Mouse (Mus musculus) midbrain, embryonic 13.5 days (tissue): ENCODE measurements around the gene Eif5a. TPM values are rescaled to one million over a fixed set of nuclear protein-coding genes. Genes with fewer than 3 reads are reported as not detected.
"Not testable (repeated sequence)": the region's sequence is repeated elsewhere in the genome, so short reads cannot be mapped to it uniquely, and the experiment has no call there.

ENCODE experiments used
- ATAC-seq: fragments of 200-750 bp; cut with Nextera tagmentation; 2 replicates; pipeline ENCODE4 v1.8.0; 2017; ENCODE audit warnings: mild to moderate bottlenecking, moderate TSS enrichment, moderate library complexity
- H3K27ac ChIP-seq: fragments of 300-500 bp; sonication (generic); 2 replicates; pipeline ENCODE4 v1.5.1; 2015; ENCODE audit warnings: inconsistent platforms, mild to moderate bottlenecking, moderate library complexity
- H3K27me3 ChIP-seq: fragments of 300-500 bp; sonication (generic); 2 replicates; pipeline ENCODE4 v1.6.1; 2015; ENCODE audit warnings: mild to moderate bottlenecking, inconsistent platforms
- H3K36me3 ChIP-seq: fragments of 300-500 bp; sonication (generic); 2 replicates; pipeline ENCODE4 v1.6.1; 2015; ENCODE audit warnings: mild to moderate bottlenecking, inconsistent platforms
- H3K4me1 ChIP-seq: fragments of 300-500 bp; sonication (generic); replicated peaks from 2 replicates; pipeline ENCODE4 v1.6.1; 2015; ENCODE audit warnings: inconsistent platforms
- H3K4me2 ChIP-seq: fragments of 300-500 bp; sonication (generic); replicated peaks from 2 replicates; pipeline ENCODE4 v1.6.1; 2015; ENCODE audit warnings: moderate library complexity, mild to moderate bottlenecking, inconsistent platforms
- H3K4me3 ChIP-seq: fragments of 300-500 bp; sonication (generic); replicated peaks from 2 replicates; pipeline ENCODE4 v1.5.1; 2015; ENCODE audit warnings: mild to moderate bottlenecking, inconsistent platforms
- H3K9ac ChIP-seq: fragments of 300-500 bp; sonication (generic); replicated peaks from 2 replicates; pipeline ENCODE4 v1.6.1; 2015; ENCODE audit warnings: mild to moderate bottlenecking, inconsistent platforms
- H3K9me3 ChIP-seq: fragments of 300-500 bp; sonication (generic); 2 replicates; pipeline ENCODE4 v1.6.1; 2016; ENCODE audit warnings: mild to moderate bottlenecking, inconsistent platforms
- WGBS: fragments of 180-500 bp; shearing (Covaris S2); methylation state at CpG from one replicate; pipeline ENCODE4 v1.1.7; 2015; 5-methylcytosine and 5-hydroxymethylcytosine counted together
- polyA plus RNA-seq: library from polyadenylated mRNA; unstranded; fragments of >200 nt; fragmentation: Nextera tagmentation; extraction: Ambion mirVana; gene quantifications from 2 replicates; pipeline ENCODE4 v1.2.1, GENCODE M21; 2015

The Eif5a gene
- polyA plus RNA-seq, 1 experiment from 2014 or later: 1,188 TPM

GRCm38 (mm10) chr11:69917379-69917948, 4.3 kb downstream of the Eif5a start:
- ATAC-seq: no peak
- no peaks in the 10 kb centered on the region for H3K9me3 ChIP-seq
- peaks cover 55% of the 10 kb centered on the region for H3K36me3 ChIP-seq
- H3K4me1 ChIP-seq: peaks cover 57% of the 10 kb centered on the region
- no peak overlapping the region for H3K4me2 ChIP-seq
- H3K4me3 ChIP-seq: no peak overlapping the region
- WGBS: 85% methylated on average over 8 of the region's 8 CpGs
- H3K9ac ChIP-seq: no peak overlapping the region
- H3K27ac ChIP-seq: no peak overlapping the region
- H3K27me3 ChIP-seq: no peaks in the 10 kb centered on the region

DNA sequence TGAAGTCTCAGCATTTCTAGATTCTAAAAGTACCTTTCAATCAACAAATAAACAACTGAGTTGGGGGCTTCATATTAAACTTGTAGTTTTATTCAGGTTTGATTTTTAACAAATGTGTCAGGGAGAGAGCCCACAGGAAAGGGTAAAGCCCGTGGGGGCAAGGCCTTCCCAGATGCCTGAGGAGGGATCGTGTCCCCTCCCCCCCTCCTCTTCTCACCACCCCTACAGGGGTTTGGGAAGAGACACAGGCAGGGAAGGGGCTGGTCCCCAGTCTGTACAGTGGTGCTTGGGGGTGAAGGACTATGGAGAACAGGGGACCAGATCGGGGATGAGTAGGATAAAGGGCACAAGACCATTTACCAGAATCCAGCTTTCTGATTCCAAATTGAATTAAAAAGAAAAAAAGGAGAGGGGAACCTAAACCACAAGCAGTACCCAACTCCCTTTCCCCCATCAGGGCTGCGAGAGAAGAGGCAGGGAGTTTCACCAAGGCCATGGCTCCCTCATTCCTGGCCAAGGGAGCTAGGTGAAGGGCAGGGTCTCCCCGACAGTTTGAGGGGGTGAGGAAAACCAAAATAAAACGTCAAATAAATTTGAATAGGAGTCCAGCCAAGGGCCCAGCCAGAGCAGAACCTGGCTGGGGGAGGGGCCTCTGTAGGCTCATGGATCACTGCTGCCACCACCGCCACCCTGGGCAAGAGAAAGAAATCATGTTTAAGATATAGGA, 4.9 kb downstream of the Eif5a start:
- H3K9me3 ChIP-seq, H3K27me3 ChIP-seq, ATAC-seq, H3K27ac ChIP-seq, H3K4me3 ChIP-seq, H3K4me2 ChIP-seq, H3K9ac ChIP-seq: not testable (repeated sequence)
- WGBS: 63% methylated on average over 7 of the region's 7 CpGs
- H3K4me1 ChIP-seq: peaks cover 53% of the 10 kb centered on the region
- H3K36me3 ChIP-seq: peaks cover 61% of the 10 kb centered on the region

DNA sequence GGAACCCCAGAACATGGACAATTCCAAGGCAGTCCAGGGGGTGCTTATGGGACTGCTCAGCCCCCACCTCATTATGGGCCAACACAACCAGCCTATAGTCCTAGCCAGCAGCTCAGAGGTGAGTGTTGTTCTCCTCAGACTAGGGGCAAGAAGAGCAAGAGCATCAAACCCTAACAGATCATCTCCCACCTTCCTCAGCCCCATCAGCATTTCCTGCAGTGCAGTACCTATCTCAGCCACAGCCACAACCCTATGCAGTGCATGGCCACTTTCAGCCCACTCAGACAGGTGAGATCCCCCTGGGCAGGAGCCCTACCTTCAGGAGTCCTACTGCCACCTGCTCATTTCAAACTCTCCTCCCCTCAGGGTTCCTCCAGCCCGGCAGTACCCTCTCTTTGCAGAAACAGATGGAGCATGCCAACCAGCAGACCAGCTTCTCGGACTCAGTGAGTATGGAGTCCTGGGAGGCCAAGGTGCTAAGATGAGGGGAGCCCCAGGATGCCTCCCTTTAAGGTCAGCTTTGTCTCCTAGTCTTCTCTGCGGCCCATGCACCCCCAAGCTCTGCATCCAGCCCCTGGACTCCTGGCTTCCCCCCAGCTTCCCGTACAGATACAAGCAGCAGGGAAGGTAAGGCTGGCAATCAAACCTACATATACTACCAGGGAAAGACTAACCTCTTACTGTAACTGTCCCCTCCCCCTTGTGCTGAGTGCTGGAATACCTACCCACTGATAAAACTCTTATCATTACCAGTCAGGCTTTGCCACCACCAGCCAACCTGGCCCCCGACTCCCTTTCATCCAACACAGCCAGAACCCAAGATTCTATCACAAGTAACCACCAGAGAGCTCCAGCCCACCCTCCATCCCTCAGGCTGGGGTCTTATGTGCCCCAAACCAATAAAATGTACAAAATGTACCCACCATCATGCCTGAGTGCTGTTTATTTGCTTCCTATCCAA, 5.8 kb downstream of the Eif5a start:
- no peak overlapping the region for H3K9ac ChIP-seq
- no peaks in the 10 kb centered on the region for H3K27me3 ChIP-seq
- no peak for ATAC-seq
- H3K4me3 ChIP-seq: peak overlapping the region; percentile 94
- 76% methylated on average over 5 of the region's 5 CpGs for WGBS
- H3K9me3 ChIP-seq: no peaks in the 10 kb centered on the region
- H3K4me2 ChIP-seq: peak overlapping the region; percentile 100; the same call in 1 of the 2 replicates
- H3K27ac ChIP-seq: no peak overlapping the region
- peaks cover 70% of the 10 kb centered on the region for H3K36me3 ChIP-seq
- peaks cover 53% of the 10 kb centered on the region for H3K4me1 ChIP-seq

DNA sequence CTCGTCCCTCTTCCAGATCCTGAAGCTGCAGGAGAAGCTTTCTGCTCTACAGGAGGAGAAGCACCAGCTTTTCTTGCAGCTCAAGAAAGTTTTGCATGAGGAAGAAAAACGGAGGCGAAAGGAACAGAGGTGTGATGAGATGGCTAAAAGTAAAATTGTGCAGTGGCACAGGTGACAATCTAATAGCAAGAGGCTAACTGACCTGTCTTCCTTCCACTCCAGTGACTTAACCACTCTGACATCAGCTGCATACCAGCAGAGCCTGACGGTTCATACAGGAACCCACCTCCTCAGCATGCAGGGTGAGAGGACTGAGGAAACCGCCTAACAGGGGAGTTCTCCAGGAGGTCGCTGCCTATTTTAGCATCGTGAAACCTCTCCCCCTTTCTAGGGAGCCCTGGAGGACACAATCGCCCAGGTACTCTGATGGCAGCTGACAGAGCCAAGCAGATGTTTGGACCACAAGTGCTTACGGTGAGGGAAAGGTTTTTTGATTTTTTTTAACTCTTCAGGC, 6.8 kb downstream of the Eif5a start:
- Histone ChIP-seq H3K36me3 (peaks cover 79% of the 10 kb centered on the region), H3K27me3 (no peaks in the 10 kb centered on the region), H3K4me1 (peaks cover 50% of the 10 kb centered on the region), H3K9me3 (no peaks in the 10 kb centered on the region), H3K4me2 (peak overlapping the region; percentile 100), H3K4me3 (peak overlapping the region; percentile 94), H3K27ac (no peak overlapping the region), H3K9ac (peak overlapping the region; percentile 94)
- ATAC-seq: no peak
- 41% methylated on average over 9 of the region's 9 CpGs for WGBS

DNA sequence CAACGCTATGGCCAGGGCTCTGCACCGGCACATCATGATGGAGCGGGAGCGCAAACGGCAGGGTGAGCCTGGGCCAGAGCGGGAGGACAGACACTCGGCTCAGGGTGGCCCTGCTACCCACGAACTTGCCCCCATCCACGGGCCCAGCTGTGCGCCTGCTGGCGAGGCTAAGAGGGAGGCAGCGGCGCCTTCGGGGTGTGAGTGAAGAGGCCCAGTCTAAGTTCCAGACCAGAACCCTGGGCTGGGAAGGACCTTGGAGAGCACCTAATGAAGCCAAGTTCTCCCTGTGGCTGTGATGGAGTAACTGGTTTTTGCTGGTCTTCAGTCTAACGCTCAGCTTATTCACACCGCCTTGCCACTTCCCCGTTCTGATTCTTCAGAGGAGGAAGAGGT, 7.4 kb downstream of the Eif5a start:
- no peak for ATAC-seq
- Histone ChIP-seq H3K36me3 (peaks cover 85% of the 10 kb centered on the region), H3K9me3 (no peaks in the 10 kb centered on the region), H3K27ac (peak overlapping the region; percentile 89), H3K9ac (peak overlapping the region; percentile 94), H3K4me3 (peak overlapping the region; percentile 94), H3K27me3 (no peaks in the 10 kb centered on the region), H3K4me2 (peak overlapping the region; percentile 100), H3K4me1 (peaks cover 43% of the 10 kb centered on the region)
- 2% methylated on average over 17 of the region's 17 CpGs for WGBS

DNA sequence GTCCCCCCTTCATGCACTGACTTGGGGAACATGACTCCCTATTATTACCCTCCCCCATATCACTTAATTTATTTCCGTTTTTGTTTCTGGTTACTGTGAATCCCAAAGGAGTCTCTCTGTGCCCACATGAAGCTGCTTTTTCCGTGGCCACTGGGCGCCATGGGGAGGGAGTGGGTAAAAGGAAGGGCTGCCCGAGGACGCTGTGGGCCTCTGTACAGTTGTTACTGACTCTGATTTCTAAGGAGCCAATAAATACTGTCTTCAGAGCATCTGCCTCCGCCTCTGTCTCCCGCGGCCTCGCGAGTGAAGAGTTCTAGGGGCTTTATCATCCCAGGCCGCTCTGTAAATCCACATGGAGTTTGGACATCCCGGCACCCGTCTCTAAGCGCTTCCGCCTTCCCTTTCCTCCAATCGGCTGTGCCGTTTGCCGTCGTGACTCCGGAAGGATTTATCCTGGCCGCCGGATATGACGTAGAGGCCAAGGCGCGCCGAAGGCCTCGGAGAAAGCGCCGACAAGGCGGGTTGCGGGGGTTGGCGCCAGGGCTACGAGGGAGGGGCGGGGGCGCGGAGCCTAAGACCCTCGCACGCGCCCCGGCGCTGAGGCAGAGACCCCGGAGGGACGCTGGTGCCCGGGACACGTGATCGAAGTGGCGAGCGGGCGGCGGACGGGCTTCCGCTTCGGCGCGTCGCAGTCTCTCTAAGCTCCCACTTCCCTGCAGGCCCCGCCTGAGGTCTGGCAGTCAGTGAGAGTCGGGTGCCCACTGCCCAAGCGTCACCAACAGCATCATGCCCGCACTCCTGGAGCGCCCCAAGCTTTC, 8.0 kb downstream of the Eif5a start, which contains the start of gene Gps2:
Gps2 (plus strand) TSS at position 335 of the 818 bp plus-strand sequence.
- 2% methylated on average over 54 of the region's 61 CpGs for WGBS

DNA sequence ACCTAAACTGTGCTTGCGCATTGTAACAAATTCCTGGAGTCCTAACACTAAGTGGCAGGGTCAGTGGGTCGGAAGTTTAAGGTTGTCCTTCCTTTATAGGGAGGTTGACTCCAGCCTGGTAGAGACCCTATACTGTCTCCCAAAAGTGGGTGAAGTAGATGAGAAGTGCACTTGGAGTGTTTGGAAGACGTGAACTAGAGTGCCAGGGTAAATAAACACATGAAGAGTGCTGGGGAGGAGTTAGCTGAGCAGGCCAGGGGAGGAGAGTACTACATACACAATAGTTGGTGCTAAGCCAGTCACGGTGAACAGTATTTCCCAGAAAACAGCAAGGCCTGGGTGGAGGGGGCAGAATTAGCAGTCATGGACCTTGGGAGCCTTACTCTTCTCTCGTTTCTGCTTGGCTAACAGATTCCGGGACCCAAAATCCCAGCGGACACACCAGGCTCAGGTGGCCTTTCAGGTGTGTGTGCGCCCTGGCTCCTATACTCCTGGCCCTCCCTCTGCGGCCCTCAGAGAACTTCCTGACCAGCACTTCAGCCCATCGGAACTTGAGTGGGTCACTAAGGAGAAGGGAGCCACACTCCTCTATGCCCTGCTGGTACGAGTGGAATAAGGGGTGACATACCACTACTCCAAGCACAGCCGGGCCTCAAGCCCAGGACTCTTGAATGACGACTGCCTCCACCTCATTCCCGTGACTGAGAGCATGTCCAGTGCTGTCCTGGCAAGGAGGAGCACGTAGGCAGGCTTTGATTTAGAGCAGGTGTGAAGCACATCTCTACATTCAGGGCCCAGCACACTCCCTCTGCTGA, 8.8 kb downstream of the Eif5a start:
- Histone ChIP-seq H3K4me3 (peak overlapping the region; percentile 94), H3K4me2 (peak overlapping the region; percentile 100), H3K9me3 (no peaks in the 10 kb centered on the region), H3K27me3 (no peaks in the 10 kb centered on the region), H3K4me1 (peaks cover 33% of the 10 kb centered on the region), H3K27ac (0 out of 2 replicates have a peak overlapping the region, but pooled peaks have one; percentile 89), H3K36me3 (peaks cover 87% of the 10 kb centered on the region), H3K9ac (peak overlapping the region; percentile 42; the same call in 1 of the 2 replicates)
- 81% methylated on average over 15 of the region's 15 CpGs for WGBS
- peak; percentile 40 for ATAC-seq

More for the DNA sequence above, 8.0 kb downstream of the Eif5a start, which contains the start of gene Gps2:
- Histone ChIP-seq H3K4me1 (peaks cover 37% of the 10 kb centered on the region), H3K9ac (peak within 1 kb of the TSS; percentile 94), H3K36me3 (peaks cover 87% of the 10 kb centered on the region), H3K4me2 (peak within 1 kb of the TSS; percentile 100), H3K27me3 (no peaks in the 10 kb centered on the region), H3K27ac (peak within 1 kb of the TSS; percentile 89), H3K4me3 (peak within 1 kb of the TSS; percentile 94), H3K9me3 (no peaks in the 10 kb centered on the region)
- peak; percentile 90 for ATAC-seq

DNA sequence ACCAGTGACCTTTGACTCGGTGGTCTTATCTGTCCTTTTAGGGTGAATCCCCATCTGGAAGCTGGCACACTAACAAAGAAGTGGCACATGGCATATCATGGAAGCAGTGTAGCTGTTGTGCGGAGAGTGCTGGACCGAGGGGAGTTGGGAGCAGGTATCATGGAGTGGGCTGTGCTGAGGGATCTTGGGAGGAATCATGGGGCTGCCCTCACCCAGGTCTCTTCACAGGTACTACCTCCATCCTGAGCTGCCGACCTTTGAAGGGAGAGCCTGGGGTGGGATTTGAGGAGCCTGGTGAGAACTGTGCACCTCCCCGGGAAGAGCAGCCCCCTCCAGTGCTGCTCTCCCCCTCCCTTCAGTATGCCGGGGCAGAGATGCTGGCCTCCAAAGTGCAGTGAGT, 10.1 kb downstream of the Eif5a start:
- Histone ChIP-seq H3K4me1 (peaks cover 33% of the 10 kb centered on the region), H3K9me3 (no peaks in the 10 kb centered on the region), H3K4me3 (no peak overlapping the region), H3K27me3 (no peaks in the 10 kb centered on the region), H3K9ac (no peak overlapping the region), H3K4me2 (no peak overlapping the region), H3K36me3 (peaks cover 87% of the 10 kb centered on the region), H3K27ac (no peak overlapping the region)
- no peak for ATAC-seq
- WGBS: 97% methylated on average over 6 of the region's 6 CpGs

DNA sequence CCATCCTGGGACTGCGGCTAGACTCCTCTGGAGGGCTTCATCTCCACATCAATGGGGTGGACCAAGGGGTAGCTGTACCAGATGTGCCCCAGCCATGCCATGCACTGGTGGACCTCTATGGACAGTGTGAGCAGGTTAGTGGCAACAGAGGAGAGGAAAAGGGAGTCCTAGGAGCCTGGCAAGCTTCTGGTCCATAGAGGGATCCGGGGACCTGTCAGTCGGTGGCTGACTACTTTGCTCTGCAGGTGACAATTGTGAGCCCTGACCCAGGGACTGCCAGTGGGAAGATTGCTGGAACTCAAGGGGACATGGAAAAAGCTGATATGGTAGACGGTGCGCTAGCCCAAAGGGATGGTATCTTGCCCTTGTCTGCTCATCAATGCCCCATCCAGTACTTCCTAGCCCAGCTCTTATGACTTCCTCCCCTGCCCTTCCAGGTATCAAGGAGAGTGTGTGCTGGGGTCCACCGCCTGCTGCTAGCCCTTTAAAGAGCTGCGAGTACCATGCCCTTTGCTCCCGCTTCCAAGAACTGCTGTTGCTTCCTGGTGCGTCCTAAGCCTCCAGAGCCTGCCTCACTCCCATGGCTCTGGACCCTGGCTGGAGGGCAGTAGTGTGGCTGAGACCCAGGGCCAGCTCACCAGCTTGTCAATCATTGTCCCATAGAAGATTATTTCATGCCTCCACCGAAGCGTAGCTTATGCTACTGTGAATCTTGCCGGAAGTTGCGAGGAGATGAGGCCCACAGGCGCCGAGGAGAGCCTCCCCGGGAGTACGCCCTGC, 10.8 kb downstream of the Eif5a start:
- Histone ChIP-seq H3K4me3 (no peak overlapping the region), H3K36me3 (peaks cover 87% of the 10 kb centered on the region), H3K4me1 (peaks cover 28% of the 10 kb centered on the region), H3K9ac (no peak overlapping the region), H3K9me3 (no peaks in the 10 kb centered on the region), H3K4me2 (no peak overlapping the region), H3K27ac (no peak overlapping the region), H3K27me3 (no peaks in the 10 kb centered on the region)
- WGBS: 96% methylated on average over 17 of the region's 17 CpGs
- ATAC-seq: no peak

DNA sequence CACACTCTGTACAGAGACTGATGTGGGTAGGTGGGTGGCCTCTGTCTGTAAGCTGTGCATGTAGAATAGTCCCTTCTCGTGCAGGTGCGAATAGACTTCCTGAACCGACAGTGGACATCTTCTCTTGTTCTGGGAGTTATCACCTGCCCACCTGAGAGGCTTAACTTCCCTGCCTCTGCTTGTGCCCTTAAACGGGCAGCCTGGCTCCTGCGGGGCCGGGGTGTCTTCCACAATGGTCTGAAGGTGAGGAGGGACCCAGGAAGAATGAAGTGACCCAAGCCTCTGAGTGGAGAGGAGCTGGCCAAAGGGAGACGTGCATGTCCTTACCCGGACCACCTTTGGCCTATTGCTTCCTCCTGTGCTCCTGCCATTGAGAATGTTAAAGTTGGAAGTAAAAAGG, 11.6 kb downstream of the Eif5a start:
- ATAC-seq: no peak
- peaks cover 87% of the 10 kb centered on the region for H3K36me3 ChIP-seq
- H3K9ac ChIP-seq: no peak overlapping the region
- no peak overlapping the region for H3K4me2 ChIP-seq
- H3K27me3 ChIP-seq: no peaks in the 10 kb centered on the region
- no peak overlapping the region for H3K27ac ChIP-seq
- WGBS: 95% methylated on average over 8 of the region's 8 CpGs
- H3K9me3 ChIP-seq: no peaks in the 10 kb centered on the region
- H3K4me3 ChIP-seq: no peak overlapping the region
- peaks cover 20% of the 10 kb centered on the region for H3K4me1 ChIP-seq
